Comparison of ENCODE assay signal across 8 mouse cellular contexts in genomic region chr5:135935176-135935523, GRCm38 (mm10). TPM values are rescaled to one million over a fixed set of nuclear protein-coding genes. Genes with fewer than 3 reads are reported as not detected.
A peak's percentile ranks its signal among the peaks of the same experiment; 100 is the strongest.
DNase-seq lines count a peak whose midpoint lies in the region; ATAC-seq and TF ChIP-seq lines count a peak whose summit lies in the region.

No protein-coding gene starts in this region.

- H3K9me3 ChIP-seq in forebrain, embryonic 14.5 days (replicated peaks; ENCODE audit: control insufficient read depth, low read length): no peaks in the 10 kb centered on the region
- H3K9me3 ChIP-seq in liver, embryonic 14.5 days (ENCODE audit: control insufficient read depth, low read length): no peaks in the 10 kb centered on the region

- TF ChIP-seq EP300 in liver, embryonic 14.5 days (IDR thresholded peaks at IDR 0.05; ENCODE audit: low read depth): no peak

- peak overlapping the region; percentile 35; the same call in 1 of the 2 replicates for H3K9ac ChIP-seq in forebrain, embryonic 14.5 days (ENCODE audit: low read length)
- peak overlapping the region; percentile 74 for H3K9ac ChIP-seq in liver, embryonic 14.5 days (replicated peaks)

- no peak for TF ChIP-seq CTCF in cerebellum, adult 2 months (IDR thresholded peaks at IDR 0.05; ENCODE audit: borderline replicate concordance, insufficient read depth, low read depth, low read length)
- no peak for TF ChIP-seq CTCF in liver, embryonic 14.5 days (IDR thresholded peaks at IDR 0.05; ENCODE audit: low read depth)

- peaks cover 22% of the 10 kb centered on the region for H3K36me3 ChIP-seq in forebrain, embryonic 14.5 days (ENCODE audit: control insufficient read depth, insufficient read depth, low read length)
- peaks cover 23% of the 10 kb centered on the region for H3K36me3 ChIP-seq in liver, embryonic 14.5 days (replicated peaks; ENCODE audit: control insufficient read depth, insufficient read depth, low read depth)

- H3K4me1 ChIP-seq in cerebellum, adult 2 months (ENCODE audit: control insufficient read depth, insufficient read depth, low read length): peaks cover 4% of the 10 kb centered on the region; the same call in 1 of the 2 replicates
- H3K4me1 ChIP-seq in forebrain, embryonic 14.5 days (ENCODE audit: control insufficient read depth, insufficient read depth, low read length): peaks cover 18% of the 10 kb centered on the region
- peaks cover 7 to 9% of the 10 kb centered on the region in 2 experiments for H3K4me1 ChIP-seq in liver, embryonic 14.5 days (replicated peaks; ENCODE audit: control insufficient read depth in 2 of 2, insufficient read depth in 2 of 2, low read length in 1 of 2)

- DNase-seq in cerebellum, adult 2 months: no peak
- DNase-seq in cerebellum, adult 11 months: no peak
- DNase-seq in 3T3-L1 (ENCODE audit: low read depth, low spot score): peak; percentile 90
- no peak for DNase-seq in forebrain, embryonic 14.5 days (ENCODE audit: low spot score)
- peak in 1 of 3 experiments; percentile 31 for DNase-seq in liver, embryonic 14.5 days (ENCODE audit: low read depth in 3 of 3, low spot score in 3 of 3)
- DNase-seq in gastrocnemius, postnatal 10 days: no peak
- DNase-seq in thymus, postnatal 25 days: no peak
- DNase-seq in left cerebral cortex, adult 9 months (ENCODE audit: low spot score in 2 of 2): no peak

- no peaks in the 10 kb centered on the region for H3K27me3 ChIP-seq in cerebellum, adult 2 months (ENCODE audit: control insufficient read depth, insufficient read depth, low read length)
- no peaks in the 10 kb centered on the region for H3K27me3 ChIP-seq in forebrain, embryonic 14.5 days (replicated peaks; ENCODE audit: control insufficient read depth, insufficient read depth, low read length)
- H3K27me3 ChIP-seq in liver, embryonic 14.5 days (ENCODE audit: control insufficient read depth, insufficient read depth, low read length): no peaks in the 10 kb centered on the region

- peak overlapping the region; percentile 64 for H3K4me2 ChIP-seq in forebrain, embryonic 14.5 days (ENCODE audit: low read length)
- peak overlapping the region; percentile 70 for H3K4me2 ChIP-seq in liver, embryonic 14.5 days (ENCODE audit: low read depth)

- H3K27ac ChIP-seq in cerebellum, adult 2 months (ENCODE audit: insufficient read depth, low read length): peak overlapping the region; percentile 42
- H3K27ac ChIP-seq in forebrain, embryonic 14.5 days (ENCODE audit: low read depth, low read length): peak overlapping the region; percentile 98
- peak overlapping the region; percentile 92 for H3K27ac ChIP-seq in liver, embryonic 14.5 days

- WGBS in cerebellum, adult 2 months: 33% methylated on average over 7 of the region's 7 CpGs
- WGBS in forebrain, embryonic 14.5 days: 54% methylated on average over 7 of the region's 7 CpGs
- WGBS in liver, embryonic 14.5 days (ENCODE audit: insufficient replicate concordance): 50% methylated on average over 7 of the region's 7 CpGs

- no peak; the same call in none of the 2 replicates for ATAC-seq in forebrain, embryonic 14.5 days
- ATAC-seq in liver, embryonic 14.5 days (ENCODE audit: insufficient read depth): peak; percentile 17

- peak overlapping the region; percentile 93 for H3K4me3 ChIP-seq in cerebellum, adult 2 months (replicated peaks; ENCODE audit: insufficient read depth, low read depth, low read length)
- H3K4me3 ChIP-seq in forebrain, embryonic 14.5 days (ENCODE audit: low read depth, low read length): peak overlapping the region; percentile 93; the same call in 1 of the 2 replicates
- peak overlapping the region; percentile 85 to 96 for H3K4me3 ChIP-seq in liver, embryonic 14.5 days (ENCODE audit: insufficient read depth in 1 of 2, low read depth in 2 of 2, low read length in 2 of 2)

- no peak for TF ChIP-seq POLR2A in cerebellum, adult 2 months (IDR thresholded peaks at IDR 0.05; ENCODE audit: borderline replicate concordance, insufficient read depth, low read length)

RNA-seq across cellular contexts. Expression of gene Ywhag, which starts 0.7 kb away (rescaled TPM):
- 445 and 493 TPM in 2 replicates for polyA plus RNA-seq in cerebellum, adult 2 months (2012; rRNA removed)
- 361 and 450 TPM in 2 replicates for polyA plus RNA-seq in forebrain, embryonic 14.5 days (2014; fragmentation: Nextera tagmentation; extraction: Ambion mirVana)
- polyA plus RNA-seq in liver, embryonic 14.5 days (2012; rRNA removed): 21.7 and 25.9 TPM in 2 replicates
- polyA plus RNA-seq in liver, embryonic 14.5 days (2014; fragmentation: Nextera tagmentation; extraction: Ambion mirVana): 26.3 and 30.1 TPM in 2 replicates
- 100 to 1,000 TPM; 302 to 322 TPM for total RNA-seq in gastrocnemius, postnatal 10 days (2021)

RNA-seq across cellular contexts. Expression of gene Ssc4d, which starts 39.2 kb away (rescaled TPM):
- polyA plus RNA-seq in cerebellum, adult 2 months (2012; rRNA removed): 3.3 and 4.1 TPM in 2 replicates
- 0.99 and 1.4 TPM in 2 replicates for polyA plus RNA-seq in forebrain, embryonic 14.5 days (2014; fragmentation: Nextera tagmentation; extraction: Ambion mirVana)
- polyA plus RNA-seq in liver, embryonic 14.5 days (2012; rRNA removed): 2.3 and 2.8 TPM in 2 replicates
- polyA plus RNA-seq in liver, embryonic 14.5 days (2014; fragmentation: Nextera tagmentation; extraction: Ambion mirVana): 1.5 and 2.1 TPM in 2 replicates
- total RNA-seq in gastrocnemius, postnatal 10 days (2021): 1 to 10 TPM in 1 of 2 experiments, under 1 TPM in 1; 0.78 to 1.1 TPM

RNA-seq across cellular contexts. Expression of gene Zp3, which starts 44.7 kb away (rescaled TPM):
- 0.23 and 0.33 TPM in 2 replicates for polyA plus RNA-seq in cerebellum, adult 2 months (2012; rRNA removed)
- 0.13 and 0.16 TPM in 2 replicates for polyA plus RNA-seq in forebrain, embryonic 14.5 days (2014; fragmentation: Nextera tagmentation; extraction: Ambion mirVana)
- polyA plus RNA-seq in liver, embryonic 14.5 days (2012; rRNA removed): 0.03 TPM in 1 of 2 replicates, not detected in the other
- polyA plus RNA-seq in liver, embryonic 14.5 days (2014; fragmentation: Nextera tagmentation; extraction: Ambion mirVana): not detected in 2 replicates
- total RNA-seq in gastrocnemius, postnatal 10 days (2021): not detected

RNA-seq across cellular contexts. Expression of gene Hspb1, which starts 47.4 kb away (rescaled TPM):
- polyA plus RNA-seq in cerebellum, adult 2 months (2012; rRNA removed): 42.9 and 49.2 TPM in 2 replicates
- 6.6 and 8.1 TPM in 2 replicates for polyA plus RNA-seq in forebrain, embryonic 14.5 days (2014; fragmentation: Nextera tagmentation; extraction: Ambion mirVana)
- 1.7 and 1.9 TPM in 2 replicates for polyA plus RNA-seq in liver, embryonic 14.5 days (2012; rRNA removed)
- polyA plus RNA-seq in liver, embryonic 14.5 days (2014; fragmentation: Nextera tagmentation; extraction: Ambion mirVana): 1.7 and 1.8 TPM in 2 replicates
- 100 to 1,000 TPM; 357 to 451 TPM for total RNA-seq in gastrocnemius, postnatal 10 days (2021)

RNA-seq across cellular contexts. Expression of gene Dtx2, which starts 59.5 kb away (rescaled TPM):
- polyA plus RNA-seq in cerebellum, adult 2 months (2012; rRNA removed): 9.2 and 10.1 TPM in 2 replicates
- 24.9 and 30.5 TPM in 2 replicates for polyA plus RNA-seq in forebrain, embryonic 14.5 days (2014; fragmentation: Nextera tagmentation; extraction: Ambion mirVana)
- polyA plus RNA-seq in liver, embryonic 14.5 days (2012; rRNA removed): 3.4 and 5.0 TPM in 2 replicates
- 5.1 and 5.4 TPM in 2 replicates for polyA plus RNA-seq in liver, embryonic 14.5 days (2014; fragmentation: Nextera tagmentation; extraction: Ambion mirVana)
- 1 to 10 TPM; 7.7 to 9.2 TPM for total RNA-seq in gastrocnemius, postnatal 10 days (2021)

Comparison
In these comparisons a context has a peak if more than half of its experiments do, and no peak if none do; other contexts are left out.
1. H3K27ac ChIP-seq: peak in every context shown above with its lines; median percentile 98 in forebrain, embryonic 14.5 days; 92 in liver, embryonic 14.5 days; 42 in cerebellum, adult 2 months.
2. RNA of gene Ywhag, which starts 0.7 kb away (polyA plus RNA-seq): 445 to 493 TPM in cerebellum, adult 2 months and 361 to 450 TPM in forebrain, embryonic 14.5 days; 21.7 to 30.1 TPM in liver, embryonic 14.5 days; every median in the first group is over 10 times any median in the second.
3. Peak in every context shown above with its lines, with median percentiles within 50 percentile points of each other: H3K4me3 ChIP-seq.